Mouse (Mus musculus) limb, embryonic 13.5 days (tissue): ENCODE data around the gene Adipoq. TPM values are rescaled to one million over a fixed set of nuclear protein-coding genes. Genes with fewer than 3 reads are reported as not detected.

Experiments used
- ATAC-seq: fragments of 200-750 bp; cut with Nextera tagmentation; 2 replicates; pipeline ENCODE4 v1.8.0; 2017; ENCODE audit warnings: low read depth, moderate number of reproducible peaks, moderate TSS enrichment; ENCODE audit not compliant: low FRiP score
- H3K27ac ChIP-seq: fragments of 300-500 bp; sonication (generic); 2 replicates; pipeline ENCODE4 v1.5.1; 2015; ENCODE audit warnings: inconsistent platforms, mild to moderate bottlenecking, moderate library complexity
- H3K27me3 ChIP-seq: fragments of 300-500 bp; sonication (generic); 2 replicates; pipeline ENCODE4 v1.6.1; 2015; ENCODE audit warnings: mild to moderate bottlenecking, inconsistent platforms
- H3K36me3 ChIP-seq: fragments of 300-500 bp; sonication (generic); 2 replicates; pipeline ENCODE4 v1.6.1; 2015; ENCODE audit warnings: inconsistent platforms, mild to moderate bottlenecking, moderate library complexity
- H3K4me1 ChIP-seq: fragments of 300-500 bp; sonication (generic); 2 replicates; pipeline ENCODE4 v1.6.1; 2015; ENCODE audit warnings: inconsistent platforms
- H3K4me2 ChIP-seq: fragments of 300-500 bp; sonication (generic); replicated peaks from 2 replicates; pipeline ENCODE4 v1.6.1; 2015; ENCODE audit warnings: inconsistent platforms, mild to moderate bottlenecking, moderate library complexity
- H3K4me3 ChIP-seq: fragments of 300-500 bp; sonication (generic); 2 replicates; pipeline ENCODE4 v1.5.1; 2015; ENCODE audit warnings: moderate library complexity, mild to moderate bottlenecking, inconsistent platforms
- H3K9ac ChIP-seq: fragments of 300-500 bp; sonication (generic); 2 replicates; pipeline ENCODE4 v1.6.1; 2015; ENCODE audit warnings: mild to moderate bottlenecking, inconsistent platforms
- H3K9me3 ChIP-seq: fragments of 300-500 bp; sonication (generic); 2 replicates; pipeline ENCODE4 v1.6.1; 2016; ENCODE audit warnings: inconsistent platforms
- WGBS: fragments of 180-500 bp; shearing (Covaris S2); methylation state at CpG from one replicate; pipeline ENCODE4 v1.1.7; 2015; 5-methylcytosine and 5-hydroxymethylcytosine counted together
- polyA plus RNA-seq: library from polyadenylated mRNA; unstranded; fragments of >200 nt; fragmentation: Nextera tagmentation; extraction: Ambion mirVana; gene quantifications from 2 replicates; pipeline ENCODE4 v1.2.1, GENCODE M21; 2015

Adipoq gene
- polyA plus RNA-seq, 1 experiment from 2014 or later: 0.11 TPM

DNA sequence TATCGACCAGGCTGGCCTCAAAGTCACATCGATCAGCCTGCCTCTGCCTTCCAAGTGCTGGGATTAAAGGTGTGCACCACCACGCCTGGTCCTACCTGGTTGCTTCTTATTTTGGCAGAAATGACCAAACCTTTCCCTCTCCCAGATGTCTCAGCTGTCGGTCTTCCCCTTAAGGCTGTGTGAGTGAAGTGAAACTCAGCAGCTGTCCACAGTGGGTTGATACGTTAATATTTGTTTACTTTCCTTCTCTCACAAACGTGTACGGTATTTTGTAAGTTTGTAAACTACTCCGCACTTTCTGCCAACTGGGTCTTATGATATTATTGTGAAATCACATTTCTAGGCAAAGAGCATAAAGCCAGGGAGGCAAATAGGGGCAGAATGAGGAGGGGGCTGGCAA, 3.1 kb downstream of the Adipoq start:
- Histone ChIP-seq H3K27me3 (no peaks in the 10 kb centered on the region), H3K4me1 (no peaks in the 10 kb centered on the region), H3K9me3 (no peaks in the 10 kb centered on the region), H3K9ac (no peak overlapping the region), H3K27ac (no peak overlapping the region), H3K4me2 (no peak overlapping the region), H3K36me3 (no peaks in the 10 kb centered on the region), H3K4me3 (no peak overlapping the region)
- 83% methylated on average over 8 of the region's 8 CpGs for WGBS
- no peak for ATAC-seq

DNA sequence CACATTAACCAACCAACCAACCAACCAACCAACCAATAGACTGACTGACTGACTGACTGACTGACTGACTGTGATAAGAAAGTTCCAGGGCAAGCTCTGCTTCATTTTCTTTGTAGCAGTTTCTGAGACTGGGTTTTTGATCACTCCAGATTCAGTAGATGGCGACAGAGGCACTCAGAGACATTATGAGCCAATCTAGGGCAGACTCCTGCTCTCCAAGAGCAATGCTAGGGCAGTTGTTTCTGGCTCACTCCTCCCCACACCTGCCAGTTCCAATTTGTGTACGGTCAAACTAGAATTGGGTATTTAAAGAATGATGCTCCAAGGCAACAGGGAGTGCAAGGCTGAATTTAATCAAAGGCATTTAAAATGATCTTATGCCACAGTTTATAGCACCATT, 5.1 kb downstream of the Adipoq start:
- Histone ChIP-seq H3K27ac (no peak overlapping the region), H3K4me2 (no peak overlapping the region), H3K27me3 (no peaks in the 10 kb centered on the region), H3K4me1 (no peaks in the 10 kb centered on the region), H3K4me3 (no peak overlapping the region), H3K36me3 (no peaks in the 10 kb centered on the region), H3K9me3 (no peaks in the 10 kb centered on the region), H3K9ac (no peak overlapping the region)
- 13% methylated on average over 2 of the region's 2 CpGs for WGBS
- no peak for ATAC-seq

DNA sequence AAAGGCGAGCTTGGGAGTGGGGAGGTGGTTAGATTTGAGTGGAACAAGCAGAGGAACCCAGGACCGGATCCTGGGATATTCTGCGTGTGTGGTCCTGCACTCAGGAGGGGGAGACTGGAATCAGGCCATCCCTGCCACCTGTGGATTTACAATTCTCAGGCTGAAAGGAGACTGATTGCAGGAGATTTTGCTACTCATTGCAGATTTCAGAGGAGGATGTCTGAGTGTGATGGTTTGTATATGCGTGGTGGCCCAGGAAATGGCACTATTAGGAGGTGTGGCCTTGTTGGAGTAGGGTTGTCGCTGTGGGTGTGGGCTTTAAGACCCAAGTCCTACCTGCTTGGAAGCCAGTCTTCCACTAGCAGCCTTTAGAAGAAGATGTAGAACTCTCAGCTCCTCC, 7.9 kb downstream of the Adipoq start:
- no peak for ATAC-seq
- Histone ChIP-seq H3K9ac (no peak overlapping the region), H3K27ac (no peak overlapping the region), H3K36me3 (no peaks in the 10 kb centered on the region), H3K27me3 (no peaks in the 10 kb centered on the region), H3K4me1 (no peaks in the 10 kb centered on the region), H3K4me2 (no peak overlapping the region), H3K9me3 (no peaks in the 10 kb centered on the region), H3K4me3 (no peak overlapping the region)
- WGBS: 70% methylated on average over 5 of the region's 5 CpGs

DNA sequence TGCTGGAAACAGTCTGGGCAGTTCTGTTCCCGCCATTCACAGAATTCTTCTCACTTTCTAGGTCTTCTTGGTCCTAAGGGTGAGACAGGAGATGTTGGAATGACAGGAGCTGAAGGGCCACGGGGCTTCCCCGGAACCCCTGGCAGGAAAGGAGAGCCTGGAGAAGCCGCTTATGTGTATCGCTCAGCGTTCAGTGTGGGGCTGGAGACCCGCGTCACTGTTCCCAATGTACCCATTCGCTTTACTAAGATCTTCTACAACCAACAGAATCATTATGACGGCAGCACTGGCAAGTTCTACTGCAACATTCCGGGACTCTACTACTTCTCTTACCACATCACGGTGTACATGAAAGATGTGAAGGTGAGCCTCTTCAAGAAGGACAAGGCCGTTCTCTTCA, 10.7 kb downstream of the Adipoq start:
- no peak for ATAC-seq

DNA sequence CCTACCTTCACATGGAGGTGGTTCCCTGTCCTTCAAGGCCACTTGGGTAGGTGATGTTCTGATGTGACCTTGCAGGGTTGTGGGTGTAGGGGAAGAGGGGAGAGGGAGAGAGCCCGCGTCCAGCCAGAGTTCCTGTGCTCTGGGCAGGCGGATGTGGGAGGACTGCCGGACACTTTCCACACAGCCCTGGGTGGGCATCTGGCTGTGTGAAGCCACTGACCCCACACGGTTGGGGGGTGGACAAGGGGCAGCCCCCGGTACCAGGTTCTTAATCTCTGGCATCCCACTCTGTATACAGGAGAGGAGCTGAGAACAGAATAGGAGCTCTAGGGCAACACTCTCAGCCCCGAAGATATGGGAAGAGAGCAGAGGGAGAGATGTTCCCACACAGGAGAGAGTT, 12.0 kb downstream of the Adipoq start:
- 87% methylated on average over 7 of the region's 7 CpGs for WGBS

More for the DNA sequence above, 10.7 kb downstream of the Adipoq start:
- H3K4me1 ChIP-seq: no peaks in the 10 kb centered on the region
- no peak overlapping the region for H3K4me3 ChIP-seq
- 92% methylated on average over 13 of the region's 13 CpGs for WGBS
- no peaks in the 10 kb centered on the region for H3K27me3 ChIP-seq
- H3K27ac ChIP-seq: no peak overlapping the region
- H3K36me3 ChIP-seq: no peaks in the 10 kb centered on the region
- H3K9ac ChIP-seq: no peak overlapping the region
- H3K4me2 ChIP-seq: no peak overlapping the region
- no peaks in the 10 kb centered on the region for H3K9me3 ChIP-seq

DNA sequence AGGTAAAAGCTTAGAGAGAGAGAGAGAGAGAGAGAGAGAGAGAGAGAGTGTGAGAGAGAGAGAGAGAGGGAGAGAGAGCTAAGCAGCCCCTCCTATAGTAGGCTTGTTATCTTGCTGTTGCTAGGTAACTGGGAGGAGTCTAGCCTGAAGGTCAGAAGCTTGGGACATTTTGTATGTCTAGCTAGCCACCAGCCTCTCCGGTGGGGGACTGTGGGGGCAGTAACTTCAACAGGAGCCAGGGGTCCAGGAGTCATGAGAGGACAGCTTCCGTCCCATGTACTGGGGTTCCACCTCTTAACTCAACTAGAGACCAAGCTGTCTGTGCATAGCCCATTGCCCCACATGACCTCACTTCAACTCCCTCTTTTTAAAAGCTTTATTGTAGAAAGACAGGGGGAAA, 12.6 kb downstream of the Adipoq start:
- 62% methylated on average over 2 of the region's 2 CpGs for WGBS
- no peak overlapping the region for H3K27ac ChIP-seq
- H3K4me3 ChIP-seq: no peak overlapping the region
- no peaks in the 10 kb centered on the region for H3K4me1 ChIP-seq
- no peaks in the 10 kb centered on the region for H3K36me3 ChIP-seq
- no peaks in the 10 kb centered on the region for H3K9me3 ChIP-seq
- no peak overlapping the region for H3K9ac ChIP-seq
- no peak overlapping the region for H3K4me2 ChIP-seq
- ATAC-seq: no peak
- no peaks in the 10 kb centered on the region for H3K27me3 ChIP-seq

More for the DNA sequence above, 12.0 kb downstream of the Adipoq start:
- no peaks in the 10 kb centered on the region for H3K36me3 ChIP-seq
- ATAC-seq: no peak
- no peaks in the 10 kb centered on the region for H3K9me3 ChIP-seq
- H3K4me3 ChIP-seq: no peak overlapping the region
- H3K27me3 ChIP-seq: no peaks in the 10 kb centered on the region
- H3K4me2 ChIP-seq: no peak overlapping the region
- H3K4me1 ChIP-seq: no peaks in the 10 kb centered on the region
- no peak overlapping the region for H3K9ac ChIP-seq
- H3K27ac ChIP-seq: no peak overlapping the region

DNA sequence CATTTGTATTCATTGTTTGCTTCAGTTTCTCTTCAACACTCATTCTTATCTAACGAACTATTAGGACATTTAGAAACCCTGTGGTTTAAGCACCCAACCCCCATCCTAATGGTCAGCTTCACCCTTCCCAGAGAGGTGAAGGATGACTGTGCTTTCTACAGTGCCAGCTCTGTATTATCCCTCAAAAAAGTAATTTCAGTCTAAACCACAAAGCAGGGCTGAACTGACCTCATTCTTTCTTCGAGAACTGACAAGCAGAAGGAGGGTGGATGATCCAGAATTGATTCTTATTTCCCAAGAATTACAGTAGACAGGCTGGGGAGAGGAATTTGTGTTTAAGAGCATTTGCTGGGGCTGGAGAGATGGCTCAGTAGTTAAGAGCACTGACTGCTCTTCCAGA, 13.4 kb downstream of the Adipoq start:
- H3K9me3 ChIP-seq: no peaks in the 10 kb centered on the region
- H3K4me3 ChIP-seq: no peak overlapping the region
- no peak overlapping the region for H3K9ac ChIP-seq
- H3K4me2 ChIP-seq: no peak overlapping the region
- no peaks in the 10 kb centered on the region for H3K27me3 ChIP-seq
- no peak overlapping the region for H3K27ac ChIP-seq
- H3K36me3 ChIP-seq: no peaks in the 10 kb centered on the region
- 74% methylated on average over 2 of the region's 2 CpGs for WGBS
- no peaks in the 10 kb centered on the region for H3K4me1 ChIP-seq
- ATAC-seq: no peak

- no peaks in the 10 kb centered on the region for H3K9me3 ChIP-seq
- no peaks in the 10 kb centered on the region for H3K36me3 ChIP-seq
- no peaks in the 10 kb centered on the region for H3K27me3 ChIP-seq
- no peak for ATAC-seq
- H3K4me2 ChIP-seq: no peak overlapping the region
- no peak overlapping the region for H3K27ac ChIP-seq
- H3K4me1 ChIP-seq: no peaks in the 10 kb centered on the region
- no peak overlapping the region for H3K4me3 ChIP-seq
- H3K9ac ChIP-seq: no peak overlapping the region
- WGBS: 67% methylated on average over 3 of the region's 3 CpGs
These were observed 15.8 kb downstream of the Adipoq start for GRCm38 (mm10) chr16:23162116-23162515.

DNA sequence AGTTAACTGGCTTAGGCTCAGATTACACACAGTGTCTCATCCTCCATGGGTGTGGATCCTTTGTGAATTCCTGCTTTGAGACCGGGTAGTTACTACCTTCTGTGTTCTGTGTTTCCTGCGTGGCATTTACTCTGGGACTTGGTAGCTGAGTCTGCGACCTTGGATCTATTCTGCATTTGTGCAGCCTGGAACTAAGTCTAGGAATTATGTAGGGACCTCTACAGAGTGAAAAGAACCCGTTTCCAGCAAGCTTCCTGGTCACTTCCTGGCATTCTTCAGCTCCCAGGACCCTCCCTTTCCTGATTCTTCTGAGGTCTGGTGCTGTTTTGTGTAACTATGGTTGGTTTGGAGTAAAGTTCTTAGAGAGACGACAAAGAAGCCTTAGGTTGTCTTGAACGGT, 18.1 kb downstream of the Adipoq start:
- no peak for ATAC-seq
- Histone ChIP-seq H3K4me1 (no peaks in the 10 kb centered on the region), H3K27me3 (no peaks in the 10 kb centered on the region), H3K4me3 (no peak overlapping the region), H3K36me3 (no peaks in the 10 kb centered on the region), H3K9ac (no peak overlapping the region), H3K27ac (no peak overlapping the region), H3K4me2 (no peak overlapping the region), H3K9me3 (no peaks in the 10 kb centered on the region)
- WGBS: 73% methylated on average over 6 of the region's 6 CpGs

- ATAC-seq: no peak
- WGBS: 57% methylated on average over 9 of the region's 9 CpGs
These were observed 19.1 kb downstream of the Adipoq start for GRCm38 (mm10) chr16:23165441-23165840.

GRCm38 (mm10) chr16:23166646-23167045, 20.3 kb downstream of the Adipoq start:
- Histone ChIP-seq H3K4me2 (no peak overlapping the region), H3K9me3 (no peaks in the 10 kb centered on the region), H3K27ac (no peak overlapping the region), H3K36me3 (no peaks in the 10 kb centered on the region), H3K27me3 (no peaks in the 10 kb centered on the region), H3K4me3 (no peak overlapping the region), H3K9ac (no peak overlapping the region), H3K4me1 (no peaks in the 10 kb centered on the region)
- no peak for ATAC-seq
- WGBS: 85% methylated on average over 1 of the region's 1 CpGs

More at GRCm38 (mm10) chr16:23165441-23165840, 19.1 kb downstream of the Adipoq start:
- no peak overlapping the region for H3K27ac ChIP-seq
- no peaks in the 10 kb centered on the region for H3K36me3 ChIP-seq
- no peak overlapping the region for H3K9ac ChIP-seq
- no peak overlapping the region for H3K4me3 ChIP-seq
- H3K9me3 ChIP-seq: no peaks in the 10 kb centered on the region
- H3K4me1 ChIP-seq: no peaks in the 10 kb centered on the region
- no peak overlapping the region for H3K4me2 ChIP-seq
- no peaks in the 10 kb centered on the region for H3K27me3 ChIP-seq

GRCm38 (mm10) chr16:23167079-23167478, 20.7 kb downstream of the Adipoq start:
- H3K4me1 ChIP-seq: no peaks in the 10 kb centered on the region
- no peak for ATAC-seq
- H3K36me3 ChIP-seq: no peaks in the 10 kb centered on the region
- H3K4me3 ChIP-seq: no peak overlapping the region
- 62% methylated on average over 5 of the region's 5 CpGs for WGBS
- H3K27ac ChIP-seq: no peak overlapping the region
- no peak overlapping the region for H3K9ac ChIP-seq
- H3K4me2 ChIP-seq: no peak overlapping the region
- H3K27me3 ChIP-seq: no peaks in the 10 kb centered on the region
- H3K9me3 ChIP-seq: no peaks in the 10 kb centered on the region

DNA sequence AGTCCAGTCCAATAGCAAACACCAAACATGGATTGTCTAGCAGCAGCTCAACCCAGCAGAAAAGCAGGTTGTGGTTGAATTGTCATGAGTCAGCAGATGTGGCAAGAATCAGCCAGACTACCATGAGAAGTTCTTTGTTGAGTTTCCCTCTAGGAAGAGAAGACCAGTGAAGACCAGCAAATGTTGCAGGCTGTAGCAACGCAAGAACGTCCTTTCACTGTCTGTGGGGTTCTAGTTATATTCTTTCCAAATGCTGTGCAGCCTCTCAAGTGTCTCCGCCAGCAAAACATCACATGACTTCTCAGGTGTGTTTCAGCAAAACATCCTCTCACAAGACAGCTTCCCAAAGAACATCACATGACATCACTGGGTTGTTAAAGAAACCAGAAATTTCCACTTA, 24.5 kb downstream of the Adipoq start:
- Histone ChIP-seq H3K27ac (no peak overlapping the region), H3K4me2 (no peak overlapping the region), H3K9ac (no peak overlapping the region), H3K4me3 (no peak overlapping the region), H3K9me3 (no peaks in the 10 kb centered on the region), H3K36me3 (no peaks in the 10 kb centered on the region), H3K4me1 (no peaks in the 10 kb centered on the region), H3K27me3 (no peaks in the 10 kb centered on the region)
- 84% methylated on average over 3 of the region's 3 CpGs for WGBS
- ATAC-seq: no peak
